Mouse (Mus musculus): Measurements from ENCODE around the gene Mrpl51.

The Mrpl51 gene

GRCm38 (mm10) chr6:125236782-125237181 is 45.2 kb downstream of the Mrpl51 start, which contains the start of gene Cd27:
Gene Cd27 (minus strand): TSS chr6:125237010.
- no peak for DNase-seq

- DNase-seq = no peak
Observed at GRCm38 (mm10) chr6:125237421-125237820, 45.8 kb downstream of the Mrpl51 start.

GRCm38 (mm10) chr6:125238396-125238795 is 46.8 kb downstream of the Mrpl51 start:
- DNase-seq = no peak

- DNase-seq = no peak
Observed at GRCm38 (mm10) chr6:125239547-125239946, 47.9 kb downstream of the Mrpl51 start.

GRCm38 (mm10) chr6:125240617-125241016 is 49.0 kb downstream of the Mrpl51 start:
- no peak for DNase-seq

- no peak for DNase-seq
Observed at GRCm38 (mm10) chr6:125241566-125241965, 50.0 kb downstream of the Mrpl51 start.

- DNase-seq = no peak
Observed at GRCm38 (mm10) chr6:125244551-125244950, 53.0 kb downstream of the Mrpl51 start.
